Mouse (Mus musculus) A20 (cell line): ENCODE data around the gene Dazap1.

Experiments
- DNase-seq: peaks from one replicate; pipeline ENCODE4 v3.0.0-alpha.2; 2011; ENCODE audit warnings: low read depth, low spot score

The Dazap1 gene

DNA sequence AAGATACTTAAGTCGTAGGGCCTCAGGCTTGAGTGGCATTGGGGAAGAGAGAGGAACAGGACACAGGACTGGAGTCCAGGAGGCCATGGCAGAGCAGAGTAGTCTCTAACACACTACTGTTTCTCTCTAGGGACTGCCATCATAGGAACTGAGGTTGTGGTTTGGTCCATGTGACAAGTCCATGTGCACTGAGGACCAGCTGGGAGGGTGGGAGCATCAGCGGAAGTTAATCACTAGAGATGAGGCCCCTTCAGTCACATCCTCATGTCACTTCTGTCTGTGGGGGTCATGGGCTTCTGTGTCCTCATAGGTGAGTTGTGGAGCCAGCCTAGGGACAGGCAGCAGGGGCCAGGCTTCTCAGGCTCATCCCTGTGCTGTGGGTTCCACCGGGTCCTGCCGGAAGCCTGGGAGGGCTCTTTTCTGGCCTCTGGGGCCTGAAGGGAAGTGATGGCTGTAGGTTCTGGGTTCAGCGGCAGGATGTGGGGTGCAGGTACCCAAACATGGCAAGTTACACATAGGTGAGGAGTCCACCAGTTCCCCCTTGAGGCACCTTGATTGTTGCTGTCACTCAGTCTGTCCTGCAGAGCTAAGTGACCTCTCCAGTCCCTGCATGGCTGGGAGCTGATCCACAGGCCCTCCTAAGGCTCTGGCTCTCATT is 10.0 kb downstream of the Dazap1 start:
- no peak for DNase-seq

DNA sequence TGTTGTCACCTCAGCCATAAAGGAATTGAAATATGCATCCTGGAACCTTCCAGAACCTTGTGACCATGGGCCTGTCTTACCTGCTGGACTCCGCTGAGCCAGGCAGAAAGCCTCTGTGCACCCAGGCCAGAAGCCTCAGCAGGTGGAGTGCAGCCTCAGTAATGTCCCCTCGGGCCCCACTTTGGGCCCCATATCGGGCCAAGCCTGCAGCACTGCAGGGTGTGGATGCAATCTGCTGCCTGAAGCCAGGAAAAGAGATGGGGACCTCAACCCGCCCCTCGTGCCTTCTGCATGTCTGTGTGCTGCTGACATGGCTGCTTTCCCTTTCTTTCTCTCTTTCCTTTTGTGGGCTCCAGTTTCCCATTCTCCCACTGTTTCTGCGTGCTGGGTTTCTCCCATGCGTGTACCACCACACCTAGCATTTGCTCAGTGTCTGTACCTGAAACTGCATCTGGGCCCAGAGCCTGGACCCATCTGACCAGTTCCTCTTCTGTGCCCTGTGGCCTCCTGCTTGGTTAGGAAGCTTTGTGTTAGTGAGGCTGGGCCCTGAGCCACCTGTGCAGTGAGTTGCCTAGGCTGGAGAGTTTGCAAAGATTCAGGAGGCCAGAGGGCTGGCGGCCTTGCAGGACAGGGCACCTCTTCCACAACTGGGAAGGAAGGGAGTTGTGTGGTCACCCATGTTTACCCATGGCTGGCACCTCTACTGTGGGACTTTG is 10.7 kb downstream of the Dazap1 start:
- no peak for DNase-seq

DNA sequence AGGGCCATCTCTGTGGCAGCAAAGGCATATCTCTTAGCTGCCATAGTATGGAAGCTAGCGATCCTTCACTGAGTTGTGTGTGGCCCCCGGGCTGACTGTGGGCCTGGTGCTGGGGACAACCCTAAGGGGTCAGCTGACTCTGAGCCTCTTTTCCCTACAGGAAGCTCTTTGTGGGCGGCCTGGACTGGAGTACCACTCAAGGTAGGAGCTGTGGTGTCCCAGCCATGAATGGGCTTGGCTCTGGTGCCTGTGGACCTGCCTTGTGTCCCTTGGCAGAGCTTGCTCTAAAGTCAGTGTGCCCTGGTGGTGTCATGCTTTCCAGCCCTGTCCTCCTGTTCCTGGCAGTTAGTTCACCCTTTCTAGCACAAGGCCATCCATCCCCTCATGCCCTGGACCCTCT is 12.6 kb downstream of the Dazap1 start:
- DNase-seq, result no peak

DNA sequence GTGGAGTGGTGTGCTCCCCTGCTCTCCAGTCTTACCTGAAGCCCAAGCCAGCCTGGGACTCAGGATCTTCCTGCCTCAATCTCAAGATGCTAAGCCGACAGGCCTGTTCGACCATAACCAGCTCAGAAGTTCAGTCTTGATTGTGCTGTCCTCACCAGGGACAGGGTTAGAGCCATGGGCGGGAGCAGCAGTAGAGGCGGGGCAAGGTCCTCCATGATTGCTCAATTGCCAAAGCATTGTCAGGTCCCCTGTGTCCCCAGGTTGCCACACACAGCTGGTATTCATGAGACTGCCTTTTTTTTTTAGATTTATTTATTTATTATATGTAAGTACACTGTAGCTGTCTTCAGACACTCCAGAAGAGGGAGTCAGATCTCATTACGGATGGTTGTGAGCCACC is 15.0 kb downstream of the Dazap1 start:
- DNase-seq, result no peak

DNA sequence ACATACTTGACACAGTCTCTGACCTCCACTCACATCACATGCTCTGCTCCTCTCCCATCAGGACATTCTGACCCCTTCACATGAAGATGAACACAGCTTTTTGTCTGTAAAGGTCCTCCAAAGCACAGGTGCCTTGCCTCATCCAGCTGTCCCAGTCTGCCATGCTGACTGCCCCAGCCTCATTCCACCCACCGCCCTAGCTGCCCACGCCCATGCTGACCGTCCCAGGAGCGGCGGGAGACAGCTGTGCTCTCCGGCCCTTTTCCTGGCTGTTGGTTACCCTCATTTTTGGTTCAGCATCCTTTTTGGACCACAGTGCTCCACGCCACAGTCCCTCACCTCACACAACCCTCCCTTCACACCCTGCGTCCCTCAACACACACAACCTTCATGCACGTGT is 17.1 kb downstream of the Dazap1 start:
- DNase-seq, result no peak

DNA sequence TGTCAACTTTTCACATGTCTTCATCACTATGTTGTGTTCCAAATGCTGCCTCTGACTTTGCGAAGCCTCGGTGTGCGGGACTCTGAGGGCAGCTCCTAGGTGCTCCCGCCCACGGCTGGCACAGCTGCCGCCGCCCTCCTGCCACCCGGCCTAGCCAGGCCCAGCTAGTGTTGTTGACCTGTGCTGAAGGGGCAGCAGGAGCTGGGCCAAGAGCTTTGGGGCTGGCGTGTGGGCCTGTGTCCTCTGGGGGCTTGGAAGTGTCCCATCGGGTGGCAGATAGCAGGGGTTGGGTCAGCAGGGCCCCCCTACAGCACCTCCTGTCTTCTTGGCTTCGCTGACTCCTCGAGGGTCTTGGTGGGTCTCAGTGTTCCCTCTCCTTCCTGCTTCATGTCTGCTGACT is 18.0 kb downstream of the Dazap1 start:
- DNase-seq, result no peak

DNA sequence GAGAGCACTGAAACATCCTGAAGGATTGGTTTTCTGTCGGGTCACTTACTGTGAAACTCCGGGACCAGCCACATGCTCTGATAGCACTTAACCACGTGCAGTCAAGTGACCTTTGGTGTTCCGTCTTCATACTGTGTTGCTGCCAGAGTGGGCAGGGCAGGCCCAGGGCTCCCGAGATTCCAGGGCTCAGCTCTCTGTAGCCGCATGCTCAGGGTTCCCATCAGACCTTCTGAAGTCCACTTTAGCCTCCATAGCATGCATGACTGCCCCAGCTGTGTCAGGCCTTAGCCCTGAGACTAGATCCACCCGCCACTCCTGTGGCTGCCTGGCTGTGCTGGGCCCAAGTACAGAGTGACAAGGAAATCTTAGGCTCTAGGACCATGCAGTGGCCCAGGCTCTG is 20.0 kb downstream of the Dazap1 start:
- DNase-seq, result no peak

DNA sequence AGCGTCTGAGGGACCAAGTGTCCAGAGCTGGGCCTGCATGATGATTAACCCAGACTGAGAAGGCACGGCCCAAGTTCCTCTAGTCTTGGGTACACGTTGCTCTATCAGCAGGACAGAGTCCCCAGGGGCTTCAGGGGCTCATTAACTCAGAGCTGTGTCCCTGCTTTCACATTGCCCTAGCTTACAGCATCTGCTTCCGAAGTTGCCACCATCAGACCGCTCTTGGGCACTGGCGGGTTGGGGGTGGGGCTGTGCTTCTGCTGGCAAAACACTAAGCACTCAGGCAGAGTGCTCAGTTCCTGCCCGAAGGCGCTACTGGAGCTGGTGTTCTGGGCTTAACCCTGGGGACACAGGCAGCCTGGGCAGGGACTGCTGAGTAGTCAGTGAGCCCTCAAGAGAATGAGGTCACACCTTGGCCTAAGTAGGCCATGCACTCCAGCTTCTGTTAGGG is 20.7 kb downstream of the Dazap1 start:
- no peak for DNase-seq

DNA sequence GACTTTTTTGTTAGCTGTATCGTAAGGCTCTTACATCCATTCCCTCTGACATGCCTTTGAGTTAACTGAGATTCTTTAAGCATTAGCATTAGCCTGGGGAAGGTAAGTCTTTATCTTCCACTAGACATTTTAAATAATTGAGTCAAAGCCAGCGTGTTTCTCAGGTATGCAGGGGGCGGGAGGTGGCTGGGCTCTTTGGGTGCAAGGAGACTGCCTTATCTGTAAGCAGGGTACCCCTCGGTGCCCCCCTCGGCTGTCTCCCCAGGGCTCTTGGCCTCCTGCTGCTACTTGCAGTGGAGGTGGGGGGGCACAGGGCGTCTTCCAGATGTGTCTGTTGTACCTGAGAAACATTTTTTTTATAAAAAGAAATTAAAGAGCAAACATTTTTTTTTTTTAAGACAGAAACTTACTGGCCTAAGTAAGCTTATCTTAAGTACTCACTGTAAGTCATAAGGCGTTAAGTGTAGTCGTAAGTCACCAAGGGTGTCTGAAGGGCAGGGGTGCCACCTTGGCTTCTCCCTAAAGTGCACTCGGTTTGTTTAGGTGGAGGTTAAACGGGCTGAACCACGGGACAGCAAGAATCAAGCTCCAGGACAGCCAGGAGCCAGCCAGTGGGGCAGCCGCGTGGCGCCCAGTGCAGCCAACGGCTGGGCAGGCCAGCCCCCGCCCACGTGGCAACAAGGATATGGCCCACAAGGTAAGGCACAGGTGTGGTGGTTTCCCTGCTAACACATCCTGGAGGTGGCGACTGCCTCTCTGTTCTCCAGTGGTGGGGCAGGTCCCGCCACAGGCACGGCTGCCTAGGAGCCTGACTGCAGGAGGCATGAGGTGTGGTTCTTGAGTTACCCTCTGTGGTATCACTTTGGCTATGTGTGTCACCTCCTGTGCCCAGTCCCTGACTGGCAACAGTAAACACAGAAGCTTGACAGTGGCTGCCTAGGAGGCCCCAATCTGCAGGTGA is 21.5 kb downstream of the Dazap1 start:
- no peak for DNase-seq

DNA sequence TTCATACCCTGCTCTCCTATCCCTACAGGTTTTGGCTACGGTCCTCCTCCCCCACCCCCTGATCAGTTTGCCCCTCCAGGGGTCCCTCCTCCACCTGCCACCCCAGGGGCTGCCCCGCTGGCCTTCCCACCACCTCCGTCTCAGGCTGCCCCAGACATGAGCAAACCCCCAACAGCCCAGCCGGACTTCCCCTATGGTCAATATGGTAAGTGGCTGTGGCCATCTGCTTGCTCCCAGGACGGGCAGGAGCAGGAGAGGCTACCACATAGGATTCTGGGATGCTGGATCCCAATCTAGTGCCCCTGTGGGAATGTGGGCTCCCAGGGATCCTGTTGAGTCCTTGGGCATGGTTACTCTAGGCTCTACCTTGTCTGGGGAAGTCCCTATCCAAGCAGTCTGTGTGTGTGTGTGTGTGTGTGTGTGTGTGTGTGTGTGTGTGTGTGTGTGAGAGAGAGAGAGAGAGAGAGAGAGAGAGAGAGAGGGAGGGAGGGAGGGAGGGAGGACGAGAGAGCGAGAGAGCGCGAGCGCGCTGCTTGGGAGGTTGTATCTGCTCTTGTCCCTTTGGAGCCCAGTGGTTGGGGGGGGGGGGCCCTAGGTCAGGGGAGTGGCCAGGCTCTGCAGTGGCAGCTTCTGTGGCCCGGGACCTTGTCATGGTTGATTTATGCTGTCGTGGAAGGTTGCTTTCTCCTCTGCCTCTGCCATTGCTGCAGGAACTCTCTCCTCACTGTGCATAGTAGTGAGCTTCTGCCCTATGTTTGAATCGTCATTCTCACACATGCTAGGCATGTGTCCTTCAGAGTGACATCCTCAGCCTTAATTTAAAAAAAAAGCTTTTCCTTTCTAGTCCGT is 24.2 kb downstream of the Dazap1 start:
- no peak for DNase-seq

DNA sequence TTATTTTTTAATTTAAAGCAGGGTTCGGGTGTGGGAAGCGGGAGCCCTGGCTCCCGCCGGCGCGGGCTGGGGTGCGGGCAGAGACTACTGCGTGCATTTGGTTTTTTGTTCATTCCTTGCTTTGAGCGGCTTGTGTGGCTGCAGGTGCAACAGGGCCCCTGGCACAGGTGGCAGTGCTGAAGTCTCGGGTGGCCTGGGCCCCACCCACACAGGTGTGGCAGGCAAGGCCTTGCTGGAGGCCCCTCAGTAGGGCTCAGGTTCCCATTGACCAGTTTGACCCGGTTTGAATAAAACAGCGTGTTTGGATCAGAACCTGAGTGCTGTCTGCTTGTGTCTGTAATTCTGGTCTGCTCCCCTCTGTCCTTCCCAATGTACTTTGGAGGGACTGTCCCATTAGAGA is 26.8 kb downstream of the Dazap1 start:
- DNase-seq, result no peak

DNA sequence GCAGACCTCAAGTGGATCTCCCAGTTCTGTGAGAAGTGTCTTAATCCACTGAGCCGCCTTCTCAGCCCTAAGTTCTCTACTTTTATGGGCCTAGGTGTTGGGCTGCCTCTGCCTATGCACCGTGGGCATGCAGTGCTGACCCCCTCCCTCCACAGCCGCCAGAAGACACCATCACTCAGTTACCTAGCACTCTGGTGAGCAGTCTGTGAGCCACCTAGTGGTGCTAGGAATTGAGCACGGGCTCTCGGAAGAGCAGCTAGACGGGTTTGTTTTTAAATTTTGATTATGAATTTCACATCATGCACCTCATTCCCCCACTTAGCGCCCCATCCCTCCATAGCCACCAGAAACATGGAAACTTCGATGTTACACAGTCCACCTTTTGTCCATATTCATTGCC is 27.4 kb downstream of the Dazap1 start:
- no peak for DNase-seq

DNA sequence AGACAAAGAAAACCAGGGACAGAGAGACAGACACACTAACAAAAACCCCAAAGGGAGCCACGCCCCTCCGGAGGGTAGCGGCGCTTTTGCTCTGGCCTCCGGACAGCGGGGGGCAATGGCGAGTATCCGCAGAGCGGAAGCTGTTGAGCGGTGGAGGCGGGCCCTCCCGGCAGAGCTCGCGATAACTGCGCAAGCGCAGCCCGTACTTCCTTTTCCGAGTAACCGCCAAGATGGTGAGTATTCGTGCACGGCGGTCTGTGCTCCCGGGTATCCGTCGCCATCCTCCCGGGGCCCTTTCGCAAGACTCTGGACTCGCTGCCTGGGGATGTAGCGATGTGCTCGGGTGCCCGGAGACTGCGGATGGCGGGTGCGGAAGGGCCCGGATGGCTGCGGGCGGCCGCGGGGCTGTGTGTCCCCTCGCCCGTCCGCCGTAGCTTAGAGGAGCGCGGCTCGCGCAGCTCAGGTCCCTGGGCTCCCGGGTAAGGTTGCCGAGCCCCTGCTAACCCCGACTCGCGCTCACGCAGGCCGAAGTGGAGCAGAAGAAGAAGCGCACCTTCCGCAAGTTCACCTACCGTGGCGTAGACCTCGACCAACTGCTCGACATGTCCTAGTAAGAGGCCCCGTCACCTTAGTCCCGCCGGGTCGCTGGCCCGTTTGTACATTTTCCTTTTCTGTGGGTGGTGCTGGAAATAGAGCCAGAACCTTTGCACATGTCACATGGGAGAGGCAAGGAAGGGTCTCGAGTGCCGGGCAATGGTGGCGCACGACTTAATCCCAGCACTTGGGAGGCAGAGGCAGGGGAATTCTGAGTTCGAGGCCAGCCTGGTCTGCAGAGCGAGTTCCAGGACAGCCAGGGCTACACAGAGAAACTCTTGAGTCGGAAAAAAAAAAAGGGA is 31.2 kb downstream of the Dazap1 start, which contains the start of gene Rps15:
Gene Rps15 (plus strand): TSS at position 203 of the 896 bp plus-strand sequence.
- DNase-seq, result peak; percentile 97

DNA sequence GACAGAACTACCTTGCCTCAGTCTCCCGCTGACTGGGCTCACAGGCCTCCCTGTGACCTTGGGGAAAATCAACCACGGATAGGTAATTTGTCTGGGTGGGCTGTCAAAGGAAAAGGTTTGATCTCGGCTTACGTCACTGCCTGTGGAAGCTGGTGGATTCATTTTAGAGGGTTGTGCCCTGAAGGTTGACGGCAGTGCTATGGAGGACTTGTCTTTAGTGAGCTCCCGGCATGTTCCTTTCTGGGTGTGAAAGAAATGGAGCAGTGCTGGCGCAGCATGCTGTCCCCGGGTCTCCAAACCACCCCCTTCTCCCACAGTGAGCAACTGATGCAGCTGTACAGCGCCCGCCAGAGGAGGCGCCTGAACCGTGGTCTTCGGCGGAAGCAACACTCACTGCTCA is 32.0 kb downstream of the Dazap1 start:
- peak; percentile 43 for DNase-seq

DNA sequence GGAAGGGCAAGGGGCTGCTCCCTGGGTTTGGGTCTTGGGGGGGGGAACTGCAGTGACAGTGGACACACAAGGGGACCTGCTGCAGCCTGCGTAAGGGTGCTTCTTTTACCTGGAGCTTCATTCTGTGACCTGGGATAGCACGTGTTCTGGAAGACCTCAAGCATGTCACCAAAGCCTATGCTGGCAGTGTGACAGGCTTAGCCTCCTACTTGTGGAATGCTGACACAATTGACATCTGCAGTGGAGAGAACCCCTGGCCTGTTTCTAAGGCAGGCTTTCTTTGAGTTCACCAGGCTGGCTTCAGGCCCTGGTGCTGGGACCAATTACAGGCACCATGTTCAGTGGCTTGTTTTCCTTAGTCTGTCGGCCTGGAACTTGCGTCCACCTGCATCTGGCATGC is 33.0 kb downstream of the Dazap1 start:
- no peak for DNase-seq

DNA sequence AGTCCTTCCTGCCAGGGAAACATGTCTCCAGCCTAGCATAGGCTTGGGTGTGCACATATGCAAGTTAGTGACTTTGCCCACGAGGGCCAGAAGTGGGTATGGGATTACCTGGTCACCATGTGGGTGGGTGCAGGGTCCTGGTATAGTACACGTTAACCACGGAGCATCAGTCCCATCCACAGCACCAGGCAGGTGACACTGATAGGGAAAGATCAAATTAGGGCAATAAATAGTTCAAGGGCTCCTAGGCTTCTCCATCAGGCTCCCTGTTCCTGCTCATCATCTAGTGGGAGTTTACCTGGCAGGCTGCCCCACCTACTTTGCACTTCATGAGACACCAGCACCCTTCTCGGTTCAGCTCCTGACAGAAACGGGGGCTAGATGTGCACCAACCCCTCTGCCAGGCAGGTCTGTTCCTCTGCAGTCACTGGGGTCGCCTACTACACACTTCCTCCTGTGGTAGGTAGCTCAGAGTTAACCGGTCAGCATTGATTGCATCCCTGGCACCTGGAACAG is 33.6 kb downstream of the Dazap1 start:
- DNase-seq, result peak; percentile 46

DNA sequence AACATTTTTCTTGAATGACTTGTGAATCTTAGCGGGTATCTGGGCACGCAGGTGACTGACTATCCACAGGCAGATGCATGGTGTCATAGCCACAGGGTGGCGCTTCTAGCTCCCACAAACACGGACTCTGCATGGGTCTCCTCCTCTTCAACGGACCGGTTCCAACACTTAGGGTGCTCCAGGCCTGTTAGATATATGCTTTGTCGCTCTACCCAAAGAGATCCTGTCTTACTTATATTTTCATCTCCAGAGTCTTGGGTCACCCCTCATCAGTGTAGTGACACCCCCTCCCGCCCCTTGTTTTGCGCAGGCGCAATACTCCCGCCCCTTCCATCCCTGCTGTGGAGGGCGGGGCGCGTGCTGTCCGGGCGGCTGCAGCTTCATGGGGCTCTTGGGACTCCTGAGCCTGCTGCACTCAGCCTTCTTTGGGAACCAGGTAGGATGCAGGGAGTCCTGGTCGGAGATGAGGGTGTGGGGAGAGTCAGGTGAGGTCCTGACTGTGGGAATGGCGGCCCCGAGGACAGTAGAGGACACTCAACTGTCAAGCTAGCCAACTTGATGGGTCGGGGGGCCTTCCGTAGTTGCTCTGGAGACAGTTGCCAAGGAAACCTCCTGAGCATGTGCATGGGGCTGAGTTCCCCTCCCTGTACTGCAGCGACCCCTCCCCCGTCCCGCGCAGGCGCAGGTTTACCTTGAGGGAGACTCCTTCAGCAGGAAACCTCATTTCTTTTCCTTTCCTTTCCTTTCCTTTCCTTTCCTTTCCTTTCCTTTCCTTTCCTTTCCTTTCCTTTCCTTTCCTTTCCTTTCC is 34.5 kb downstream of the Dazap1 start, which contains the start of gene Apc2:
Gene Apc2 (plus strand): TSS at position 360 of the 808 bp plus-strand sequence.
- DNase-seq, result peak; percentile 74

DNA sequence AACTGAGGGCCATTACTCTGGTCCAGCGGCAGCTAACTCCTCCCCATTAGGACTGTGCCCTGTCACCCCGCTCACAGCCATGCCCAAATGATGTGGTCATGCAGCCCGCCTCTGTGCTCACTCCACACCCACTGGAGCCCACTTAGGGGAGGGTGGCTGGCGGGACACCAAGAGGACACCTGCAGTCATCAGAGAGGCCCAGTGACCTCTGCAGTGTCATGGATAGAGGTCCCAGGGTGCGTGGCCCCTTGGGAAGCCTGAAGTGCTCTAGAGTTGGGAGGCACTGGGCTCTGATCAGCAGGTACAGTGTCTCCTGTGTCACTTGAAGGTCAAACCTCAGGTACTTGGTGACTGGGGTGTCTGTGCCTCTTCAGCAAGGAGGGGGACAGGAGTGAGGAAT is 35.5 kb downstream of the Dazap1 start:
- no peak for DNase-seq

DNA sequence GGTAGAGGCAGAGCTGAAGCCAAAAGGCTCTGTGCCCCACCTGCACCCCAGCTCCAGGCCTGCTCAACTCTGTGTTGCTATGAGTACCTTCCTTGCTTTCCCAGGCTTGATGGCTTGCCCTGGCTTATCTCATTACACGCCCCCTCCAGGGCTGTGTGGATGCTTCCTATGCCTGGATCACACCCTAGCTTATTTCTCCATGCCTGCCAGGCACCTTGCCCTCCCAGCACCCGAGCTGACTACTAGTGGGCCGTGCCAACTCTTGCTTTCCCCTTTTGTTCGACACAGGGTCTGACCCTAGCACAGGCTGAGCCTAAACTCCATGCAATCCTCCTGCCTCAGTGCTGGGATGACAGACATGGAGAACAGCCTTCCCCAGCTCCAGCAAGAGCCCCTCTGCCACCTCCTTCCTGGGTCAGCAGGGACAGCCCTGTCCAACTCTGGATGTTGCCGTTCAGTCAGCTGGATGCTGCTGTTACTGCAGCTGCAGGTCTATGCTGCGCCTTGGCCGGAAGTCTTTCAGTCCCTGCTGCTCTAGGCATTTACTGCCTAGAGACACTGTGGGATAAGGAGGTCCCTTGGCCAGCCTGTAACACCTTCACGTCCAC is 36.3 kb downstream of the Dazap1 start:
- DNase-seq, result no peak
